In the genomic region with DNA sequence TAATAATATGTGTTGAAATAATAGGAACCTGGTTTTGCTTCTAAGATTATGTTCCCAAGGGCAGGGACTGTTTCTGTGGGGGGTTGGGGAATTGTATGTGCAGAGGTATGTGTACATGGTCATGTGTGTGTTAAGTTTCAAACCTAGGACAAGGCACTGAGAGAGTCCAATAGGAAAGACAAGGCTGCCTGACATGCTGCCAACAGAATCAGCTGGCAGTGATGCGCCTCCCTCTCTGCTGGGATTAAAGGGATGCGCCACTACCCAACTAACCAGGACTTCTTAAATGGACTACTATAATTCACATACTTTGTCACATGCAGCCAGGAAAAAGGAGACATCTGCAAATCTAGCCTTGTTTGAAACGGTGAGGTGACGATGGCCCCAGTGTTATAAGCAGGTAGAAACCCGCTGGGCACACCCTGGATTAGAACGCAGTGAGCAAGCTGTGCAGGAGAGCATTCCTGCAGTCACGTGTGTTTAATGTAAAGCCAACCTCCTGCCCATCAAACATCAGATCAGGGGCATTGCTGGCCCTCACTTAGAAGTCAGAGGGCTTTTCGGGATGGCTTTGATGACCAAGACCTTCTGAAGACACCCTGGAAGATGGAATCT, we compare ENCODE assay signal across 14 mouse cellular contexts. TPM values are rescaled to one million over a fixed set of nuclear protein-coding genes. Genes with fewer than 3 reads are reported as not detected.
DNase-seq lines count a peak whose midpoint lies in the region; ATAC-seq and TF ChIP-seq lines count a peak whose summit lies in the region.
"Had no signal": no experiment of that assay in that cellular context is flagged by ENCODE, and none has a peak within 500 bp of the region (broad histone marks: within the 10 kb centered on the region; RNA-seq: fewer than 3 reads in every experiment).

No protein-coding gene starts in this region.

- in situ Hi-C loops in ES-E14 (cut with MboI; ENCODE audit: low sequenced_read_pairs in 2 of 2, unreplicated experiment in 2 of 2) = no loop called here

- H3K27me3 ChIP-seq in hindbrain, embryonic 13.5 days = 0 out of 2 replicates have a peak, but pooled peaks cover 8% of the 10 kb centered on the region
- H3K27me3 ChIP-seq in hindbrain, embryonic 12.5 days = peaks cover 9% of the 10 kb centered on the region; the same call in 1 of the 2 replicates
- peaks cover 5% of the 10 kb centered on the region; the same call in 1 of the 2 replicates for H3K27me3 ChIP-seq in midbrain, embryonic 16.5 days (ENCODE audit: control insufficient read depth, insufficient read depth, low read depth, low read length)
- peaks cover 35% of the 10 kb centered on the region for H3K27me3 ChIP-seq in liver, embryonic 12.5 days (replicated peaks)
- H3K27me3 ChIP-seq: heart, embryonic 12.5 days had no signal

- DNase-seq in ES-E14 (ENCODE audit: low read depth, low spot score) (no peak), R1 (ENCODE audit: low read depth, low spot score) (peak; percentile 48)
- DNase-seq in cerebellum, adult 8-10 months = no peak
- DNase-seq: adrenal gland, postnatal 10 days; kidney, postnatal 4 days; lung, adult 2 months; thymus, postnatal 4 days had no signal

- WGBS in hindbrain, embryonic 13.5 days = 45% methylated on average over 8 of the region's 8 CpGs
- WGBS in hindbrain, embryonic 12.5 days = 45% methylated on average over 8 of the region's 8 CpGs
- 44% methylated on average over 8 of the region's 8 CpGs for WGBS in midbrain, embryonic 16.5 days
- 53% methylated on average over 8 of the region's 8 CpGs for WGBS in liver, embryonic 12.5 days (ENCODE audit: insufficient replicate concordance)

- H3K36me3 ChIP-seq in hindbrain, embryonic 13.5 days = no peaks in the 10 kb centered on the region
- no peaks in the 10 kb centered on the region for H3K36me3 ChIP-seq in hindbrain, embryonic 12.5 days
- no peaks in the 10 kb centered on the region for H3K36me3 ChIP-seq in ES-E14 (ENCODE audit: control insufficient read depth, insufficient read depth, low read length, poor library complexity, severe bottlenecking)
- no peaks in the 10 kb centered on the region for H3K36me3 ChIP-seq in midbrain, embryonic 16.5 days (ENCODE audit: control insufficient read depth, insufficient read depth, low read length)
- no peaks in the 10 kb centered on the region for H3K36me3 ChIP-seq in liver, embryonic 12.5 days
- H3K36me3 ChIP-seq: embryonic facial prominence, embryonic 13.5 days; G1E; heart, embryonic 12.5 days had no signal

- no peaks in the 10 kb centered on the region for H3K9me3 ChIP-seq in hindbrain, embryonic 13.5 days
- H3K9me3 ChIP-seq in hindbrain, embryonic 12.5 days (replicated peaks) = no peaks in the 10 kb centered on the region
- no peaks in the 10 kb centered on the region for H3K9me3 ChIP-seq in ES-E14 (ENCODE audit: control insufficient read depth, insufficient read depth, low read depth, low read length)
- no peaks in the 10 kb centered on the region for H3K9me3 ChIP-seq in midbrain, embryonic 16.5 days (replicated peaks; ENCODE audit: control insufficient read depth, low read length, poor library complexity, severe bottlenecking)
- H3K9me3 ChIP-seq in liver, embryonic 12.5 days (replicated peaks) = no peaks in the 10 kb centered on the region
- H3K9me3 ChIP-seq: embryonic facial prominence, embryonic 13.5 days; G1E; heart, embryonic 12.5 days had no signal

- no peak overlapping the region for H3K9ac ChIP-seq in hindbrain, embryonic 13.5 days
- H3K9ac ChIP-seq in hindbrain, embryonic 12.5 days = no peak overlapping the region
- no peak overlapping the region for H3K9ac ChIP-seq in ES-E14 (ENCODE audit: insufficient read depth, low read depth, low read length, poor library complexity, severe bottlenecking)
- H3K9ac ChIP-seq in midbrain, embryonic 16.5 days (ENCODE audit: low read depth, low read length) = no peak overlapping the region
- H3K9ac ChIP-seq in liver, embryonic 12.5 days = no peak overlapping the region
- H3K9ac ChIP-seq: embryonic facial prominence, embryonic 13.5 days had no signal

- 0 out of 2 replicates have a peak overlapping the region, but pooled peaks have one; percentile 51 for H3K4me2 ChIP-seq in hindbrain, embryonic 13.5 days
- no peak overlapping the region; the same call in 1 of the 2 replicates for H3K4me2 ChIP-seq in hindbrain, embryonic 12.5 days (replicated peaks)
- no peak overlapping the region for H3K4me2 ChIP-seq in midbrain, embryonic 16.5 days (ENCODE audit: low read length)
- no peak overlapping the region for H3K4me2 ChIP-seq in liver, embryonic 12.5 days

- no peak overlapping the region for H3K4me3 ChIP-seq in hindbrain, embryonic 13.5 days
- no peak overlapping the region for H3K4me3 ChIP-seq in hindbrain, embryonic 12.5 days
- no peak overlapping the region for H3K4me3 ChIP-seq in ES-E14 (ENCODE audit: insufficient read depth in 1 of 2, low read depth in 1 of 2, low read length in 2 of 2, poor library complexity in 1 of 2, severe bottlenecking in 1 of 2)
- no peak overlapping the region for H3K4me3 ChIP-seq in midbrain, embryonic 16.5 days (ENCODE audit: low read depth, low read length)
- H3K4me3 ChIP-seq in liver, embryonic 12.5 days = no peak overlapping the region

- H3K27ac ChIP-seq in hindbrain, embryonic 13.5 days = peak overlapping the region; percentile 30
- no peak overlapping the region for H3K27ac ChIP-seq in hindbrain, embryonic 12.5 days
- peak overlapping the region; percentile 50; the same call in 1 of the 2 replicates for H3K27ac ChIP-seq in ES-E14 (ENCODE audit: insufficient read depth, low read depth, low read length, poor library complexity, severe bottlenecking)
- H3K27ac ChIP-seq in midbrain, embryonic 16.5 days (ENCODE audit: low read length) = peak overlapping the region; percentile 3; the same call in 1 of the 2 replicates
- no peak overlapping the region for H3K27ac ChIP-seq in liver, embryonic 12.5 days
- H3K27ac ChIP-seq: embryonic facial prominence, embryonic 13.5 days had no signal

- no peak for ATAC-seq in hindbrain, embryonic 13.5 days (ENCODE audit: low FRiP score)
- no peak for ATAC-seq in hindbrain, embryonic 12.5 days (ENCODE audit: low FRiP score)
- no peak for ATAC-seq in midbrain, embryonic 16.5 days
- ATAC-seq in liver, embryonic 12.5 days = no peak

- peaks cover 43% of the 10 kb centered on the region for H3K4me1 ChIP-seq in hindbrain, embryonic 13.5 days (replicated peaks)
- peaks cover 40% of the 10 kb centered on the region for H3K4me1 ChIP-seq in hindbrain, embryonic 12.5 days
- H3K4me1 ChIP-seq in ES-E14 (ENCODE audit: control insufficient read depth in 2 of 2, insufficient read depth in 2 of 2, low read length in 2 of 2, poor library complexity in 1 of 2) = peaks cover 13 to 31% of the 10 kb centered on the region in 2 experiments
- peaks cover 26% of the 10 kb centered on the region for H3K4me1 ChIP-seq in midbrain, embryonic 16.5 days (ENCODE audit: control insufficient read depth, insufficient read depth, low read length)
- H3K4me1 ChIP-seq in liver, embryonic 12.5 days = peaks cover 28% of the 10 kb centered on the region

TF ChIP-seq in ES-E14, 5 proteins besides CTCF, POLR2A, EP300 and RAD21:
- TF ChIP-seq HCFC1 (IDR thresholded peaks at IDR 0.05; ENCODE audit: borderline replicate concordance, insufficient read depth, low read length) (no peak), ZC3H11A (IDR thresholded peaks at IDR 0.05; ENCODE audit: borderline replicate concordance, low read depth, low read length) (no peak), CHD2 (IDR thresholded peaks at IDR 0.05; ENCODE audit: low read depth, low read length) (no peak), ZNF384 (IDR thresholded peaks at IDR 0.05; ENCODE audit: low read depth, low read length) (no peak), MAFK (IDR thresholded peaks at IDR 0.05; ENCODE audit: insufficient read depth, low read depth, low read length) (no peak)

RNA-seq across cellular contexts. Expression of a gene that starts 4.0 kb away (rescaled TPM):
- 7.2 and 9.2 TPM in 2 replicates for polyA plus RNA-seq in hindbrain, embryonic 13.5 days (2015; fragmentation: Nextera tagmentation; extraction: Ambion mirVana)
- polyA plus RNA-seq in hindbrain, embryonic 12.5 days (2016; fragmentation: Nextera tagmentation; extraction: Ambion mirVana) = 10.0 and 12.0 TPM in 2 replicates
- total RNA-seq in ES-E14 (2012; rRNA removed) = 13.4 and 16.5 TPM in 2 replicates
- polyA plus RNA-seq in midbrain, embryonic 16.5 days (2015; fragmentation: Nextera tagmentation; extraction: Ambion mirVana) = 7.6 TPM in 2 replicates
- polyA plus RNA-seq in liver, embryonic 12.5 days (2016; fragmentation: Nextera tagmentation; extraction: Ambion mirVana) = 3.6 and 3.7 TPM in 2 replicates

RNA-seq across cellular contexts. Expression of a gene that starts 33.2 kb away (rescaled TPM):
- 27.7 and 28.2 TPM in 2 replicates for polyA plus RNA-seq in hindbrain, embryonic 13.5 days (2015; fragmentation: Nextera tagmentation; extraction: Ambion mirVana)
- polyA plus RNA-seq in hindbrain, embryonic 12.5 days (2016; fragmentation: Nextera tagmentation; extraction: Ambion mirVana) = 26.5 and 27.3 TPM in 2 replicates
- total RNA-seq in ES-E14 (2012; rRNA removed) = 31.3 and 32.0 TPM in 2 replicates
- 26.0 and 27.7 TPM in 2 replicates for polyA plus RNA-seq in midbrain, embryonic 16.5 days (2015; fragmentation: Nextera tagmentation; extraction: Ambion mirVana)
- 8.4 TPM in 2 replicates for polyA plus RNA-seq in liver, embryonic 12.5 days (2016; fragmentation: Nextera tagmentation; extraction: Ambion mirVana)

Comparison
In these comparisons a context has a peak if more than half of its experiments do, and no peak if none do; other contexts are left out.
1. H3K27ac ChIP-seq: peak in hindbrain, embryonic 13.5 days (single experiment), ES-E14 (single experiment) and midbrain, embryonic 16.5 days (single experiment); none in hindbrain, embryonic 12.5 days (single experiment) and liver, embryonic 12.5 days (single experiment).